Mouse (Mus musculus) erythroblast, embryonic 14.5 days (primary cell): ENCODE measurements around the gene Slc25a28. TPM values are rescaled to one million over a fixed set of nuclear protein-coding genes. Genes with fewer than 3 reads are reported as not detected.

Experiments used
- H3K27me3 ChIP-seq: 2 replicates; pipeline ENCODE4 v1.6.1; 2012; ENCODE audit warnings: inconsistent platforms; ENCODE audit not compliant: control insufficient read depth
- H3K36me3 ChIP-seq: 2 replicates; pipeline ENCODE4 v1.6.1; 2012; ENCODE audit warnings: mild to moderate bottlenecking, inconsistent platforms; ENCODE audit not compliant: control insufficient read depth
- H3K4me1 ChIP-seq: 2 replicates; pipeline ENCODE4 v1.6.1; 2012; ENCODE audit warnings: inconsistent platforms; ENCODE audit not compliant: control insufficient read depth
- H3K4me3 ChIP-seq: replicated peaks from 2 replicates; pipeline ENCODE3; 2012; ENCODE audit warnings: moderate library complexity, mild to moderate bottlenecking, inconsistent platforms
- H3K9me3 ChIP-seq: 2 replicates; pipeline ENCODE4 v1.6.1; 2012; ENCODE audit warnings: low read length, inconsistent platforms, mixed read lengths; ENCODE audit not compliant: control insufficient read depth
- GATA1 ChIP-seq: IDR thresholded peaks from 2 replicates; pipeline ENCODE4 v1.6.1; 2012; ENCODE audit warnings: low read length, inconsistent platforms, mixed read lengths
- TAL1 ChIP-seq: IDR thresholded peaks from 3 replicates; pipeline ENCODE4 v1.6.1; 2012; ENCODE audit warnings: low read length, inconsistent platforms, mixed read lengths
- polyA plus RNA-seq: library from polyadenylated mRNA; stranded (reverse); fragments of >175 nt; gene quantifications from 2 replicates; pipeline ENCODE4 v1.2.3, GENCODE M21; 2012

Slc25a28 gene
- polyA plus RNA-seq, 1 experiment: 3.1 TPM

DNA sequence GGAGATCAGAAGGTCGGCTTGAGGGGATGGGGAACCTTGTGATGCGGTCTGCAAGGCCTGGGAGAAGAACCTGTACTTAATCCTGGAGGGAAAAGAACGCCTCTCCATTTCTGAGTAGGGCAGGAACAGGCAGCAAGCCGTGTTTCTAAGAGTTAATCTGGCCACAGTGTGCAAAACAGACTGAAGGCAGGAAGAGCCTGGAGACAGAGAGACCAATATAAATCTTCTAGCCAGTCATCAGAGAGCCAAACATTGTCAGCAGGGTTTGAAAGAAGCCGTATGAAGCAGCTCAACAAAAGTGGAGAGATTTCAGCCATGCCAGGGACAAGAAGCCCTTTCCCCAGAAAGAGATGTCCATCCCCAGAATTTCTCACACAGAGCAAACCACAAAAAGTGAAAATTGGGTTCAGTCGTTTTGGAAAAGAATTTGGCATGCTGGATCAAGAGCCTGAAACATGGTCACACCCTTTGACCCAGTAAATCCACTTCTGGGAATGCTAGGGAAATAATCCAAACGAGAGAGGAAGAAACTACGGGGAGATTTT lies 23.4 kb downstream of the Slc25a28 start:
- no peak for TF ChIP-seq GATA1
- no peak for TF ChIP-seq TAL1
- Histone ChIP-seq H3K4me1 (no peaks in the 10 kb centered on the region), H3K36me3 (no peaks in the 10 kb centered on the region), H3K9me3 (no peaks in the 10 kb centered on the region), H3K4me3 (no peak overlapping the region), H3K27me3 (peaks cover 18% of the 10 kb centered on the region)

DNA sequence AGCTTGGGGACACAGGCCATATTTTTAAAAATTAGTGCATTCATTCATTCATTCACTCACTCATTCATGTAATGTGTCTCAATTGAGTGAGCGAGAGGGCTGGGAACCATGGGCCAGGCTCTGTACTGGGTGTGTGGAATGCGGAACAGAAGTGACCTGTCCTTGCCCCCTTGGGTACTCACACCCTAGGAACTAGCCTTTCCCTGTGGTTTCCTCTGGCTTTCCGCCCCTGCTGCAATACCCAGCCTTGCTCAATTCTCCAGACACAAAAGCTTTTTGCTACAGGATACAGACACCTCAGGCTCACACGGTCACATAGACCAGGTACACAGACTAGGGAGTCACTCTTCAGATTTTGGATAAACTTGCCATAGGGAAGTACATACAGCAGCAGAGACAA lies 26.3 kb downstream of the Slc25a28 start:
- Histone ChIP-seq H3K9me3 (no peaks in the 10 kb centered on the region), H3K27me3 (peaks cover 13% of the 10 kb centered on the region), H3K36me3 (no peaks in the 10 kb centered on the region), H3K4me1 (no peaks in the 10 kb centered on the region), H3K4me3 (no peak overlapping the region)
- TF ChIP-seq GATA1 (no peak), TAL1 (no peak)

DNA sequence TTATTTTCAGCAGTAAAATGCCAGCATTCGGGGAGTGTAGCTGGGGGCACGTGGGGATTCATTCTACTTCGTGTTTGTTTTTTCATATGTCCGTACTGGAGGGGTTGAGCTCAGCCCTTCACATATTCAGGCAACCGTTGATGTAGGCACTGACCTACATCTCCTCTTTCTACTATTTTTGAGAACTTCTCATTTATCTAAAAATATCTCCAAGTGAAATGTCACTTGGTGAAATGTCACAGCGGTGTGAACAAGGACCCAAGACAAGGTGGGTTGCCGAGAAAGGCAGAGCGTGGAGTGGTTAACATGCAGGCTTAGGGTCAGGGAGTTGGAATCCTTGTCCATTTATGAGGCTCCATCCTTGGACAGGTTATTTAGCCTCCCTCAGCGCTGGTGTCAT lies 27.4 kb downstream of the Slc25a28 start:
- H3K9me3 ChIP-seq: no peaks in the 10 kb centered on the region
- TF ChIP-seq GATA1 (no peak), TAL1 (no peak)
- no peak overlapping the region for H3K4me3 ChIP-seq
- no peaks in the 10 kb centered on the region for H3K36me3 ChIP-seq
- peaks cover 3% of the 10 kb centered on the region for H3K27me3 ChIP-seq
- no peaks in the 10 kb centered on the region for H3K4me1 ChIP-seq

DNA sequence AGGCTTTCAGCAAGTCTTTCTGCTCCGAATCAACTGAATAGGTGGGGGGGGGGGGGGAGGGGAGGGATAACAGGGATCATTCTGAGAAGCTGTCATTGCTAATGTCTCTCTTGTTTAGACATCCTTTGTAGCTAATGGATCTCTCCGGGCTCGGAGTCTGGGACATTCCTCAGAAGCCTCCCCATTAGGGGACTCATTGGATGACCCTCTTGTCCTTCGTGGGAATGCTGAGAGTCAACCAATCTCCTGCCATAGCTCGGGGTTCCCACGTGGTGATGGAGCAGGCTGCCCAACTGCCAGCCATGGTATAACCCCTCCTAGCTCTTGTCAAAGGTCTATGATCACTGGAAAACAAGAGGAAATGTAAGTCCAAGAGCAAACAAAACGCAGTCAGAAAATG lies 27.8 kb downstream of the Slc25a28 start:
- no peaks in the 10 kb centered on the region for H3K4me1 ChIP-seq
- no peaks in the 10 kb centered on the region for H3K9me3 ChIP-seq
- H3K27me3 ChIP-seq: peaks cover 3% of the 10 kb centered on the region
- no peak for TF ChIP-seq GATA1
- no peak for TF ChIP-seq TAL1
- no peaks in the 10 kb centered on the region for H3K36me3 ChIP-seq
- no peak overlapping the region for H3K4me3 ChIP-seq

DNA sequence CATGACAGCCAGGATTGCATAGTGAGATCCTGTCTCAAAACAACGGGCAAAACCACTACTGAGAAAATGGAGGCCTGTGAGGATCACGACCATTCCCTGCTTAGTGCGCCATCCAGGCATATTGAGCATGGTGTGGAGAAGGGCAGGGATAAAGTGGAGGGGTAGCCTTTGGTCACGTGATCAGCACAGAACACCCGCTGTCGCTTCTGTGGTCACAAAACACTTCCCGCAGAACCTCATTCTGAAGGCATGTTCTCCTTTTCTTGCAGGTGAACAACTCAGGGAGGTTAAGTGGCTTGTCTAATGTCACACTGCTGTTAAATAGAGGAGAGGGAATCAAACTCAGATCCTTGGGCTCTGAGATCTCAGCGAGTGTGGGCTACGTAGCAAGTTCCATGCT lies 29.2 kb downstream of the Slc25a28 start:
- Histone ChIP-seq H3K27me3 (no peaks in the 10 kb centered on the region), H3K4me3 (no peak overlapping the region), H3K9me3 (no peaks in the 10 kb centered on the region), H3K4me1 (no peaks in the 10 kb centered on the region), H3K36me3 (no peaks in the 10 kb centered on the region)
- TF ChIP-seq TAL1 (no peak), GATA1 (no peak)

DNA sequence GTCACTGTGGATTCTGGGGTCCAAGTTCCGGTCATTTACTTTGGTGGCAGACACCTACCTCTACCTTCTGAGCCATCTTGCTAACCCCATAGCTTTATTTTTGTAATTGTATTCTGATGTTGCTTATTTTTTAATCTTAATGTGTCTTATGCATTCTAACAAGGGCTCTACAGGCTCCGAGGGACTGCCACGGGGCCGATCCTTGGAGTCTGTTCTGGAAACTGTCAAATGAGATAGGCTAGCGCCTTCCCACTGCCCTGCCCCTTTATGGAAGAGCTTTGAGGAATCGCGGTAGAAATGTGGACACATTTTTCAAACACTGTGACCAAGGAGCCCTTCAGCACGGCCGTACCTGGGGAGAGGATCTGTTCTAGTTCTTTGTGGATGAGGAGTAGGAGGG lies 31.8 kb downstream of the Slc25a28 start:
- no peaks in the 10 kb centered on the region; the same call in 1 of the 2 replicates for H3K27me3 ChIP-seq
- no peak for TF ChIP-seq GATA1
- H3K9me3 ChIP-seq: no peaks in the 10 kb centered on the region
- H3K4me3 ChIP-seq: no peak overlapping the region
- no peaks in the 10 kb centered on the region for H3K36me3 ChIP-seq
- no peaks in the 10 kb centered on the region for H3K4me1 ChIP-seq

DNA sequence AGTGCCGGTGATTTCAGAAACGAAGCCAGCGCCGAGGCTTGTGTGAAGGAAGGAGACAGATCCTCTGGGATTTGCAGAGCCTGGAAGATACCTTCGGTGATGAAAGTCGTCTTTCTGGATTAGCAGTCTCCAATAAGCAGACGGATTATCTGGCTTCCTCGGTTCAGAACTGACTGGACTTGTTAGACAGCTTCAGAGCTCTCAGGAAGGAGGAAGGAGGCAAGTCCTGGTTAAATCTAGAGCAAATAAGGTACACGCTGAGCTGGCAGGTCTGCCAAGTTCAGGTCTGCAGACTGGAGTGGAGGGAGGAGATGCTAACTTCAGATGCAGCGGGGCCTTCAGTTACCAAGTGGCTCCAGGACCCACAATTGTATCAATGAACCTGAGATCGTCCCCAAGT lies 32.8 kb downstream of the Slc25a28 start:
- TF ChIP-seq GATA1 (no peak), TAL1 (no peak)
- Histone ChIP-seq H3K27me3 (no peaks in the 10 kb centered on the region; the same call in 1 of the 2 replicates), H3K4me1 (no peaks in the 10 kb centered on the region), H3K36me3 (no peaks in the 10 kb centered on the region), H3K9me3 (no peaks in the 10 kb centered on the region), H3K4me3 (no peak overlapping the region)

DNA sequence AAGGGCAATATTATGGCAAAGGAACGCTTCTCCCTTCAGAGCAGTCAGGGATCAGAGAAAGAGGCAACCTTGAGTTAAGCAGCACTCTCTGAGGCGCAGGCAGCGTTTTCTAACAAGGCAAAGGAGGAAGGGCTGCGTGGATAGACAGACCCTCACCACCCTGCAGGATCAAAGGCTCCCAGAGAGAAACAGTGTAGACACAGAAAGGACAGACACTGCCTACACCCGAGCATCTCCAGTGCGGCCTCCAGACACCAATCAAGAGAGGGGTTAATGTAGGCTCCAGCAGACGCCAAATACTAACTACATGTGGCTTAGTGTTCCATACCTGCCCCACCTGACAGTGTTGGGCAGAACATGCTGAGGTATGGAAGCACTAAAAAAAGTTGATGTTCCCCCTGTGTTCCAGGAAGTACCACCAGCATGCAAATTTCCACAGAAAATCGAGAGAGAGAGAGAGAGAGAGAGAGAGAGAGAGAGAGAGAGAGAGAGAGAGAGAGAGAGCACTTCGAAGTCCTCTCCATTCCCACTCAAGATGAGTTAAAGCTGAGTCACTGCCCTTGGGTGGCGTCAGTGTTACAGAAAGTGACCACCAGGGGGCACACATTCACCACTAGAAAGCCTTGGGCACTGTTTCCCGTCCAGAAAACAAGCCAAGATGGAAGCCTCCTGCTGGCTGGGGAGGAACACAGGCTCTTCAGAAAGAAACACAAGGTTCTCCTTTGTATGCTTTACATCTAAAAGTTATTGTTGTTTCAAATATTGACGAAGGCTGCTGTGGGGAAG lies 44.0 kb downstream of the Slc25a28 start:
- TF ChIP-seq GATA1 (no peak), TAL1 (no peak)
- peaks cover 3% of the 10 kb centered on the region; the same call in 1 of the 2 replicates for H3K27me3 ChIP-seq
- peaks cover 3% of the 10 kb centered on the region for H3K4me1 ChIP-seq
- no peaks in the 10 kb centered on the region for H3K9me3 ChIP-seq
- H3K4me3 ChIP-seq: no peak overlapping the region
- no peaks in the 10 kb centered on the region for H3K36me3 ChIP-seq

DNA sequence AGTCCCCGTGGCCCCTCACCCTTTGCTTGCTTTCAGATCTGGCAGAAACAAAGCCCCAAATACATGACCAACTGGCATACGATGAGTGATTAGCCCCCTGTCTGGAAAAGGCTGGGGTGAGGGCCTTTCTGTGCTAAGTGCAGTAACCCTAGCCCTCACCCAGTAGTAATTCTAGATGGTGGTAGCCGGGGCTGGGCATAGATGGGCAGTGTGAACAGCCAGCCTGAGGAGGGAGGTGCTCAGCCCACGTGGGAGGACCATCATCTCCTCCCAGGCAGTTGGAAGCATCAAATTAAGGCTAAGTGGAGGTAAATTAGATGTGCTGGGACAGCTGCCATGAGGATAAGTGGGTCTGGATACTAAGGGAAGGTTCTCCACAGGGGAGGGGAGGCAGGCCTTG lies 45.6 kb downstream of the Slc25a28 start:
- Histone ChIP-seq H3K4me3 (no peak overlapping the region), H3K9me3 (no peaks in the 10 kb centered on the region), H3K36me3 (no peaks in the 10 kb centered on the region), H3K4me1 (peaks cover 3% of the 10 kb centered on the region), H3K27me3 (peaks cover 11% of the 10 kb centered on the region)
- TF ChIP-seq TAL1: no peak
- no peak for TF ChIP-seq GATA1
